Mouse (Mus musculus): Measurements from ENCODE around the gene Mtch2.

DNA sequence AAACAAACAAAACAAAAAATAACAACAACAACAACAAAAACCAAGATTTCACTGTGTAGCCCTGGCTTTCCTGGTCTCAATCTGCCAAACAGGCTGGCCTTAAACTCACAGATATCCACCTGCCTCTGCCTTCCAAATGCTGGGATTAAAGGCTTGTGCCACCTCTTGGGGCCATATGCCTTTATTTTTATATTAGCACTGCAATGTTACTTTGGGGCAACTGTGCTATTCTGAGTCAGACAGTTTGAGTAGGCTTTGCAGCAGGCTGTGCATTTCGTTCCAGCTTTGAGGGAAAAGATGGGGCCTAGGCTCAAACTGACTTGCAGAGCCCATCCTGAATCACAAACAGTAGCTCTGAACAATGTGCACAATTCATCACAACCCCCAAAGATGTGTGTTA is 3.3 kb upstream of the Mtch2 start:
- TF ChIP-seq CTCF (IDR thresholded peaks at IDR 0.05; ENCODE audit: low read depth, low read length) (no peak), POLR2A (IDR thresholded peaks at IDR 0.05; ENCODE audit: extremely low read depth, insufficient read depth, low read length) (no peak)
